Mouse (Mus musculus) olfactory bulb, adult 2 months (tissue): Measurements from ENCODE around the gene Dad1.

Source experiments
- CTCF ChIP-seq: fragments of 200-500 bp; IDR thresholded peaks from 2 replicates; pipeline ENCODE4 v1.5.1; 2012; ENCODE audit warnings: low read depth, mild to moderate bottlenecking, low read length, moderate library complexity; ENCODE audit not compliant: insufficient read depth
- POLR2A ChIP-seq: fragments of 200-500 bp; IDR thresholded peaks from 2 replicates; pipeline ENCODE4 v1.6.1; 2012; ENCODE audit warnings: mild to moderate bottlenecking, low read depth, low read length, moderate library complexity; ENCODE audit not compliant: insufficient read depth

DNA sequence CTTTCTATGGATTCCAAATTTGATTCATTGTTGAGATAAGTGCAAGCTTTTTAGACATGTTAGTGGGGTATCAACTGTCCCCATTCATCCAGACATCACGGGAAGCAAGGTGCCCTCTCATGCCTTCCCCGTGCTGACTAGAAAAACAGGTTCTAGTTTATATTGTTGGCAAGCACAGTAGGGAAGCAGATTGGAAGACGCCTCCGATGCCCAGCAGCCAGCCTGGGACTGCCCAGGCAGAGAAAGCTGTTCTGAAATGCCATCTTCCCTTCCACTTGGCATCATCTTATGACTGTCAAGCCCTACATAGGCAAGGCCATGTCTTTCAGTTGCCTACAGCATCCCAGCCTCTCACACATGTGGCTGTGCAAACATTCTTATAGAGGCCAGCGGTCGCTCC lies 50.7 kb downstream of the Dad1 start:
- TF ChIP-seq CTCF (no peak), POLR2A (no peak)
